ENCODE assay signal across 15 mouse cellular contexts in genomic region chr5:149848465-149848864, GRCm38 (mm10).
A peak's percentile ranks its signal among the peaks of the same experiment; 100 is the strongest.
DNase-seq lines count a peak whose midpoint lies in the region.
"Had no signal": no experiment of that assay in that cellular context is flagged by ENCODE, and none has a peak within 500 bp of the region (broad histone marks: within the 10 kb centered on the region; RNA-seq: fewer than 3 reads in every experiment).

No protein-coding gene starts in this region.

- DNase-seq in frontal cortex, adult 2 months (ENCODE audit: extremely low spot score in 1 of 2, low spot score in 1 of 2), result peak; percentile 9 to 54
- no peak for DNase-seq in frontal cortex, postnatal 14 days (ENCODE audit: low spot score in 2 of 2)
- peak; percentile 53 for DNase-seq in right cerebral cortex, adult 18-20 months
- DNase-seq in right cerebral cortex, postnatal 25 days, result no peak
- DNase-seq in brain, adult 2 months (ENCODE audit: low read depth, low spot score), result peak; percentile 67
- DNase-seq in adipocyte (ENCODE audit: low spot score), result no peak
- DNase-seq: adrenal gland, adult 2 months; adrenal gland, postnatal 14 days; B cell, adult 2 months; cerebellum, adult 11-12 months; cerebellum, adult 8-10 months; cerebellum, postnatal 10 days; cerebellum, postnatal 36 days; embryo, embryonic 11 days; gastrocnemius, postnatal 14 days had no signal

Comparison
In these comparisons a context has a peak if more than half of its experiments do, and no peak if none do; other contexts are left out.
1. DNase-seq: peak in frontal cortex, adult 2 months (2 of 2), right cerebral cortex, adult 18-20 months (single experiment) and brain, adult 2 months (single experiment); none in frontal cortex, postnatal 14 days (0 of 2), right cerebral cortex, postnatal 25 days (single experiment) and adipocyte (single experiment).